Mouse (Mus musculus) inflammation-experienced regulatory T-cells, adult 16 weeks (primary cell): ENCODE results near the gene Ypel5. TPM values are rescaled to one million over a fixed set of nuclear protein-coding genes. Genes with fewer than 3 reads are reported as not detected.

Experiments
- polyA plus RNA-seq: library from polyadenylated mRNA; unstranded; fragments of 100-300 nt; shearing (Covaris generic); gene quantifications from one replicate; pipeline ENCODE4 v1.2.1, GENCODE M21; 2017

The Ypel5 gene
- 99.9 TPM for polyA plus RNA-seq

GRCm38 (mm10) chr17:72836158-72837115, at the start of gene Ypel5:
Ypel5 (plus strand) TSS chr17:72836453.

Other genes with a start within 250 kb of the Ypel5 start
- gene Alk, start 231.8 kb upstream of the Ypel5 start, polyA plus RNA-seq, result 0.11 TPM
- 39.8 TPM for gene Lbh, start 81.9 kb downstream of the Ypel5 start, polyA plus RNA-seq